Mouse (Mus musculus) heart, adult 2 months (tissue): ENCODE data around the gene Cep112. TPM values are rescaled to one million over a fixed set of nuclear protein-coding genes. Genes with fewer than 3 reads are reported as not detected.
A peak's percentile ranks its signal among the peaks of the same experiment; 100 is the strongest.

Experiments
- DNase-seq, 2 experiments: peaks; one replicate each; pipeline ENCODE4 v3.0.0; 2021
- H3K27ac ChIP-seq: fragments of 200-600 bp; 2 replicates; pipeline ENCODE4 v1.8.1; 2022
- H3K27me3 ChIP-seq: fragments of 200-500 bp; 2 replicates; pipeline ENCODE4 v1.6.1; 2012; ENCODE audit warnings: mild to moderate bottlenecking, low read length, inconsistent platforms, mixed read lengths; ENCODE audit not compliant: control insufficient read depth, insufficient read depth
- H3K36me3 ChIP-seq: fragments of 200-500 bp; 2 replicates; pipeline ENCODE4 v1.6.1; 2012; ENCODE audit warnings: low read length, inconsistent platforms; ENCODE audit not compliant: control insufficient read depth, insufficient read depth
- H3K4me1 ChIP-seq: fragments of 200-500 bp; 2 replicates; pipeline ENCODE4 v1.6.1; 2011; ENCODE audit warnings: low read length; ENCODE audit not compliant: control insufficient read depth, insufficient read depth
- H3K4me3 ChIP-seq: fragments of 200-600 bp; 2 replicates; pipeline ENCODE4 v1.8.1; 2022
- H3K79me2 ChIP-seq: fragments of 200-500 bp; replicated peaks from 2 replicates; pipeline ENCODE4 v1.6.1; 2012; ENCODE audit warnings: mild to moderate bottlenecking, inconsistent platforms, low read length, moderate library complexity, mixed read lengths; ENCODE audit not compliant: control insufficient read depth, insufficient read depth
- H3K9ac ChIP-seq: fragments of 200-500 bp; 2 replicates; pipeline ENCODE4 v1.6.1; 2012; ENCODE audit warnings: low read depth, mild to moderate bottlenecking, control low read depth, inconsistent platforms, low read length, mixed read lengths
- CTCF ChIP-seq: fragments of 200-600 bp; IDR thresholded peaks from 2 replicates; pipeline ENCODE4 v1.8.1; 2022; ENCODE audit warnings: antibody characterized with exemption, mild to moderate bottlenecking, moderate library complexity
- EP300 ChIP-seq: fragments of 200-500 bp; IDR thresholded peaks from 2 replicates; pipeline ENCODE4 v1.6.1; 2011; ENCODE audit warnings: low read depth, low read length, control low read depth; ENCODE audit not compliant: insufficient read depth
- POLR2A ChIP-seq: fragments of 200-500 bp; IDR thresholded peaks from 2 replicates; pipeline ENCODE4 v1.6.1; 2011; ENCODE audit warnings: mild to moderate bottlenecking, low read depth, low read length, control low read depth; ENCODE audit not compliant: insufficient read depth
- WGBS: fragments of 180-500 bp; shearing (Covaris S2); methylation state at CpG from one replicate; pipeline ENCODE4 v1.1.7; 2018; 5-methylcytosine and 5-hydroxymethylcytosine counted together
- intact Hi-C: fragments of 180-260 bp; cut with DNase I; formaldehyde crosslinking; loops from one replicate; pipeline ENCODE4 v1.15.1; 2025
- polyA plus RNA-seq: library from polyadenylated mRNA; depleted of rRNA; stranded (reverse); fragments of >200 nt; gene quantifications from 2 replicates; pipeline ENCODE4 v1.2.3, GENCODE M21; 2012
- total RNA-seq, 2 experiments: library from RNA; stranded (reverse); gene quantifications; 2 replicates each; pipeline ENCODE4 v1.2.3; 2021

The Cep112 gene
- total and polyA plus RNA-seq, 3 experiments = 1.1 to 14.4 (median 10.6) TPM

GRCm38 (mm10) chr11:108696563-108696962 is 271.6 kb downstream of the Cep112 start:
- 45% methylated on average over 4 of the region's 4 CpGs for WGBS
- intact Hi-C loops = no loop called here
- H3K79me2 ChIP-seq = no peaks in the 10 kb centered on the region

GRCm38 (mm10) chr11:108752301-108752700 is 327.3 kb downstream of the Cep112 start:
- peaks cover 10% of the 10 kb centered on the region for H3K4me1 ChIP-seq
- H3K27ac ChIP-seq = peak overlapping the region; percentile 65
- intact Hi-C loops = no loop called here
- TF ChIP-seq EP300 (peak; percentile 71), POLR2A (no peak), CTCF (peak; percentile 10; the same call in 1 of the 2 replicates)
- no peak overlapping the region for H3K4me3 ChIP-seq
- H3K9ac ChIP-seq = no peak overlapping the region
- 18% methylated on average over 7 of the region's 7 CpGs for WGBS
- no peaks in the 10 kb centered on the region for H3K79me2 ChIP-seq
- no peaks in the 10 kb centered on the region for H3K27me3 ChIP-seq
- H3K36me3 ChIP-seq = no peaks in the 10 kb centered on the region; the same call in none of the 2 replicates
- DNase-seq = peak; percentile 70 to 81

More at GRCm38 (mm10) chr11:108696563-108696962, 271.6 kb downstream of the Cep112 start:
- no peak overlapping the region for H3K4me3 ChIP-seq
- H3K27me3 ChIP-seq = no peaks in the 10 kb centered on the region
- DNase-seq = no peak
- no peak overlapping the region for H3K9ac ChIP-seq
- H3K4me1 ChIP-seq = no peaks in the 10 kb centered on the region
- H3K36me3 ChIP-seq = no peaks in the 10 kb centered on the region
- no peak overlapping the region for H3K27ac ChIP-seq
- TF ChIP-seq EP300 = no peak
- TF ChIP-seq POLR2A = no peak
- TF ChIP-seq CTCF = no peak

GRCm38 (mm10) chr11:108752765-108753164 is 327.8 kb downstream of the Cep112 start:
- DNase-seq = no peak
- H3K27ac ChIP-seq = peak overlapping the region; percentile 65

GRCm38 (mm10) chr11:108753361-108754240 is 328.6 kb downstream of the Cep112 start:
- DNase-seq = no peak
- intact Hi-C loops = no loop called here
- no peaks in the 10 kb centered on the region for H3K27me3 ChIP-seq
- no peak overlapping the region for H3K4me3 ChIP-seq
- H3K36me3 ChIP-seq = peaks cover 3% of the 10 kb centered on the region
- no peaks in the 10 kb centered on the region for H3K79me2 ChIP-seq
- H3K9ac ChIP-seq = no peak overlapping the region
- peaks cover 11% of the 10 kb centered on the region for H3K4me1 ChIP-seq
- peak overlapping the region; percentile 36 for H3K27ac ChIP-seq
- TF ChIP-seq CTCF = no peak
- WGBS = 76% methylated on average over 7 of the region's 7 CpGs

More at GRCm38 (mm10) chr11:108752765-108753164, 327.8 kb downstream of the Cep112 start:
- Histone ChIP-seq H3K4me3 (no peak overlapping the region), H3K79me2 (no peaks in the 10 kb centered on the region), H3K36me3 (no peaks in the 10 kb centered on the region; the same call in none of the 2 replicates), H3K27me3 (no peaks in the 10 kb centered on the region), H3K9ac (no peak overlapping the region), H3K4me1 (peaks cover 10% of the 10 kb centered on the region)
- intact Hi-C loops = no loop called here
- no peak for TF ChIP-seq POLR2A
- WGBS = 73% methylated on average over 2 of the region's 2 CpGs

- peaks cover 3% of the 10 kb centered on the region; the same call in 1 of the 2 replicates for H3K36me3 ChIP-seq
- H3K4me3 ChIP-seq = no peak overlapping the region
- H3K4me1 ChIP-seq = peaks cover 8% of the 10 kb centered on the region
- 84% methylated on average over 2 of the region's 2 CpGs for WGBS
- no peak for TF ChIP-seq CTCF
- TF ChIP-seq POLR2A = no peak
- TF ChIP-seq EP300 = no peak
- DNase-seq = no peak
- no peak overlapping the region for H3K9ac ChIP-seq
- no peak overlapping the region for H3K27ac ChIP-seq
- intact Hi-C loops = no loop called here
- no peaks in the 10 kb centered on the region for H3K79me2 ChIP-seq
- H3K27me3 ChIP-seq = no peaks in the 10 kb centered on the region
These were observed 332.2 kb downstream of the Cep112 start for GRCm38 (mm10) chr11:108757211-108757610.
